Mouse (Mus musculus): Measurements from ENCODE around the gene Rybp. TPM values are rescaled to one million over a fixed set of nuclear protein-coding genes. Genes with fewer than 3 reads are reported as not detected.

Gene Rybp
- total RNA-seq, 2 experiments from 2014 or later = 4.5 to 8.8 TPM

GRCm38 (mm10) chr6:100223932-100224331 lies 63.4 kb downstream of the Rybp start:
- H3K4me3 ChIP-seq = no peak overlapping the region
- no peak for DNase-seq
- intact Hi-C loops (cut with DNase I) = no loop called here
- no peak overlapping the region for H3K27ac ChIP-seq
- TF ChIP-seq CTCF (IDR thresholded peaks at IDR 0.05) = no peak

DNA sequence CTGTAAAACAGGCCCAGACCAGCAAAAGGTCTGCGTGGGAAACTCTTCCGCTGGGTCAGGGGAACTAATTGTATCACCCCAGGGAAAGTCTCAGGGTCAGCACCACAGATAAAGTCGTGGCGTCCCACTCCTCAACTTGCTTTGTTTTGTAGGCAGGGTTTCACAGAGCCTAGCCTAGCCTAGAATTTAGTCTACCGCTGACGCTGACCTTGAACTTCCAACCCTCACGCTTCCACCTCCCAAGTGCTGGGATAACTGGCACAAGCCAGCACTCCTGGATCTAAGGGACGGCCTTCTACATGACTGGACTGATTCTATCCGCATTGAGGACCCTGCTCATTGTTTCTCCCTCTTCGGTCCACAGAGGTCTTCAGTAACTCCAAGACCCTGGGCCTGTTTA lies 63.9 kb downstream of the Rybp start:
- intact Hi-C loops (cut with DNase I) = no loop called here
- Histone ChIP-seq H3K4me3 (no peak overlapping the region), H3K27ac (no peak overlapping the region)
- no peak for TF ChIP-seq CTCF (IDR thresholded peaks at IDR 0.05)
- no peak for DNase-seq

- DNase-seq = no peak
- Histone ChIP-seq H3K27ac (no peak overlapping the region), H3K4me3 (no peak overlapping the region)
- TF ChIP-seq CTCF (IDR thresholded peaks at IDR 0.05) = no peak
- intact Hi-C loops (cut with DNase I) = no loop called here
These were observed 64.4 kb downstream of the Rybp start for GRCm38 (mm10) chr6:100222927-100223326.

- intact Hi-C loops (cut with DNase I) = no loop called here
- Histone ChIP-seq H3K4me3 (no peak overlapping the region), H3K27ac (no peak overlapping the region)
- no peak for DNase-seq
- no peak for TF ChIP-seq CTCF (IDR thresholded peaks at IDR 0.05)
These were observed 65.5 kb downstream of the Rybp start for GRCm38 (mm10) chr6:100221803-100222202.

DNA sequence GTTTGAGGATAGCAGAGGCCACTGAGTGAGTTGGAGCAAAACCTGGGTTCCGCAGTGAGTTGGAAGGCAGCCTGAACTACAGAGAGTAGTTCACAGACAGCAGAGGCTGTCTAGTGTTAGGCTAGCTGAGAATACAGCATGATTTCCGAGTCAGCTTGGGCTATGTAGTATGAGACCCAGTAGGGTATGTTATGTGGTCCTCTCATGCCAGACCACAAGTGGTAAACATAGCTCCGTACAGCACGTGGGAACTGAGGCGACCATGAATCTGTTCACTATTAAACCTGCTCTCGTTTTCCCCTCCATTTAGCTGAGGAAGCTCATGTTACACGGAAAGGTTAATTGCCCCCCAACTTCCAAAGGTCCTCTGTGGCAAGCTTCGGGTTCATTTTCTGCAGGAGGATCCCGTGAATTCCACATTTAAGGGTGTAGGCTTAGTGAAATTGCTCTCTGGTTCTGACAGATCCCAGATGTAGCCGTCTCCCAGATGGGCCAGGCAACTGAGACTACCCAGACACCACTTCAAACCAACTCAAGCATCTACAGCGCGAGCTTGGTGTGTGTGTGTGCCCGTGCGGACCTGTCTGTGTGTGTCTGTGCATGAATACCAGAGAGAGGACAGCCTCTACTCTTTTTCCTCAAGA lies 66.2 kb downstream of the Rybp start:
- intact Hi-C loops (cut with DNase I) = no loop called here
- no peak for DNase-seq
- TF ChIP-seq CTCF (IDR thresholded peaks at IDR 0.05) = no peak
- Histone ChIP-seq H3K27ac (no peak overlapping the region), H3K4me3 (no peak overlapping the region)

DNA sequence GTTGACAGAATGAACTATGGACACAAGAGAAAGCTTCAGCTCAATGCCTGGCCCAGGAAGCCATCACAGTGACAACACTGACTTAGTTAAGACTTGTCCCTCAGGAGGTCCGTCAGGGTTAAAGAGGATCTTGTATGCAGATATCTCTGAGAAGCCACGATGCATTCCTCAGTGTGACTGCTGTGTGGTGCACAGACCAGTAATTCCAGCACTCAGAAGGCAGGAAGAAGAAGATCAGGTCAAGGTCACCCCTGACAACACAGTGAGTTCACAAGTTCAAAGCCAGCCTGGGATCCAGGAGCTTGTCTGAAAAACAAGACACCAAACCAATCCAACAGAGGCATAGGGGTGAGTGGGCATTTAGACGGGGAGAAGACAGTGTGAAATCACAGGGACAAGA lies 67.3 kb downstream of the Rybp start:
- DNase-seq = no peak
- no peak overlapping the region for H3K4me3 ChIP-seq
- H3K27ac ChIP-seq = no peak overlapping the region
- no peak for TF ChIP-seq CTCF (IDR thresholded peaks at IDR 0.05)
- intact Hi-C loops (cut with DNase I) = no loop called here

DNA sequence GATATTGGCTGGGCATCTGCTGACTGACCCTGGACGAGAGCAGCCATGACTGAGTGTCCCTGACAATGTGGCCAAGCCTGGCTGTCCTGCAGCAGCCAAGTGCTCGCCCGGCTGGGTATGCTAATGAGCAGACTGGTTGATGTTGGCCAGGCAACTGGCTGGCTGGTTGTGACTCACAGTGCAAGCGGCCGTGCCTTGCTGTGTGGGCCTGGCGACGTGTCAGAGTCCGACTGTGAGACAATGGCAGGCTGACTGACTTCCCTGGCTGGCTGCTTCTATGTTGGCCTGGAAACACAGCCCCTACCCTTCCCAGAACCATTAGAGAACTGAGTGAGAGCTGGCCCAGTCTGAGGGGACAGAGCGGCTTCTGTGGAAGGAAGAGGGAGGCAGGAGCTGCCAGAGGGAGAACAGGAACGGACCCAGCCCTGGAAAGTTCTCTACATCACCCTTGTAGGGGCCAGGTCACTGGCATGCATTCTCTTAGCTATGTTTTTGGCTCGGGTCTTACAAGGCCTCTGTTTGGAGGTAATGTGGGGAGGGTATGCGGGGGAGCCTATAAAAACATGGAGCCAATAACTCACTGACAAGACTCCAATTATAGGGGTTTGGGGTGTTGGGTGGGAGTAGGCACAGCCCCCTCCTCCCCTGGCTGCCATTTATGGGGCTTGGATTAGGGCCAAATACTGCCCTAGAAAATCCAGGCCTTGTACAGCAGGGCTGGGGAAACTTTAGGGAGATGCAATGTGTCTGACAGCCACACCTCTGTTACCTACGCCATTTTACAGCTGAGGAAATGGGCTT lies 68.5 kb downstream of the Rybp start:
- TF ChIP-seq CTCF (IDR thresholded peaks at IDR 0.05) = no peak
- no peak overlapping the region for H3K4me3 ChIP-seq
- intact Hi-C loops (cut with DNase I) = no loop called here
- H3K27ac ChIP-seq = no peak overlapping the region
- peak; percentile 71 for DNase-seq

DNA sequence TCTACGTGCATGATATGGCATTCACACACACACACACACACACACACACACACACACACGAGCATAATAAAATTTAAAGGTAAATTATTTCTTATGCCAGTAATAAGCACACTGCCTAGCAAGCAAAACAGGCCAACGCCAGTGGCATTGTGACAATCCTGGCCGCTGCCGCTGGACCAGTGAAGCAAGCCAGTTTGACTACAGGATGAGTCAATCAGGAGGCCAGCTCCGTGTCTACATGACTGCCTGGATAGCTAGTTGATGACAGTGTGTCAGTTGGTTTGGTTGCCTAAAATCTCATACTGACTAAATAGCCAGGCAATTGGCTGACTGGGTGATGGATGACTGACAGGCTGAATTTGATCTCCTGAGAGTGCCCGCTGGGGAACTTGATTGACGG lies 69.8 kb downstream of the Rybp start:
- TF ChIP-seq CTCF (IDR thresholded peaks at IDR 0.05) = no peak
- intact Hi-C loops (cut with DNase I) = no loop called here

DNA sequence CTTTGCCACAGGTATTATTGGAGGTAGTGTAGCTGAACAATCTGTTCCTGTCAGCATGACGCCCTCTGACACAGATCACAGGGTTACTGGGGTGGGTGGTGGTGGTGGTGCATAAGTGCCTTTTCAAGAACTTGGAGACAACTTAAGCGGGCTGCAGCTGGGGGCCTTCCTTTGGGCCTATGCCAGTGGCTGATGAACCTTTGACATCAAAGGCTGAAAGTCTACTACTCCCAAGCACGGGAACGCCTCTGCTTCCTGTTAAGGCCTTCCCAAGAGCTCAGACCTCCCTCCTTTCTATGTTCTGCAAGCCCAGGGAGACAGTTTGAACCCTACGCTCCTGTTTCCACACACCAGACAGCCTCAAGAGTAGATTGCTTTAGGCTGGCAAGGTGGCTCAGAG lies 70.3 kb downstream of the Rybp start:
- intact Hi-C loops (cut with DNase I) = no loop called here
- DNase-seq = no peak
- no peak for TF ChIP-seq CTCF (IDR thresholded peaks at IDR 0.05)
- H3K4me3 ChIP-seq = no peak overlapping the region
- no peak overlapping the region for H3K27ac ChIP-seq

More for the DNA sequence above, 69.8 kb downstream of the Rybp start:
- no peak for DNase-seq
- no peak overlapping the region for H3K27ac ChIP-seq
- H3K4me3 ChIP-seq = no peak overlapping the region

DNA sequence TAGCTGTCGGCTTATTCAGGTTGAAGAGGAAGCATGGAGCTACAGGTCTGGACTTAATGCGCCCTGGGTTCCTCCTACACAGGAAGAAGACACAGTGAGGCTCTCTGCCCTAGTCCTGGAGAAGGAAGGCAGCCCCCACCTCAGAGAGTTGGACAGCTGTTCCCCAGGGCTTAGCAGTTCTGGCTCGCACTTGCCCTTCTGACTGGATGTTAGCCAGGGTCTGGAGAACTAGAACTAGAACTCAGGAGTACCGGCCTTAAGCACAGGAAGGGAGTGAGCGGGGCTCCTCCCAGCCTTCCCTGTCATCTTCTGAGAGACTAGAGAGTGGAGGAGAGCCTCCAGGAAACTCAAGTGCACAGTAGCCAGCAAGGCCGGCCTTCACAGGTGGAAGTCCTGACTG lies 71.5 kb downstream of the Rybp start:
- H3K27ac ChIP-seq = no peak overlapping the region
- DNase-seq = no peak
- no peak for TF ChIP-seq CTCF (IDR thresholded peaks at IDR 0.05)
- intact Hi-C loops (cut with DNase I) = no loop called here
- no peak overlapping the region for H3K4me3 ChIP-seq

GRCm38 (mm10) chr6:100214132-100214913 lies 73.0 kb downstream of the Rybp start:
- Histone ChIP-seq H3K4me3 (no peak overlapping the region), H3K27ac (no peak overlapping the region)
- intact Hi-C loops (cut with DNase I) = no loop called here
- TF ChIP-seq CTCF (IDR thresholded peaks at IDR 0.05) = no peak
- DNase-seq = no peak

DNA sequence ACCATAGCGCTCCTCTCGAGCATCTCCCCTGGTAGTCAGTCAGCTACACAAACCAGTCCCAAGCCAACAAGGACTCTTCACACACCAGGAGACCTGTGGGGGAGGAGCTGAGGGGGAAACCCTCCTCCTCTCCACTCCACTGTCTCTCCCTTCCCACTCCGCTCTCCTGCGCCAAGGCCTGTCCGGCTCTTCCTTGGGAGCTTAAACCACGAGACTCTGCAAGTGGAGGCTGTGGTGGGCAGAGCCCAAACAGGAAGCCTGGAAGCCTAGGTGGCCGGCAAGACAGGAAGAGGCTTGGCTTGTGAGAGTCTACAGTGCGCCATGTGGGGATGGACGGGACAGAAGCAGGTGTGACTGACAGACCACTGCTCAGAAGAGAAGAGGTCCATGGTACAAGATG lies 73.7 kb downstream of the Rybp start:
- no peak overlapping the region for H3K4me3 ChIP-seq

DNA sequence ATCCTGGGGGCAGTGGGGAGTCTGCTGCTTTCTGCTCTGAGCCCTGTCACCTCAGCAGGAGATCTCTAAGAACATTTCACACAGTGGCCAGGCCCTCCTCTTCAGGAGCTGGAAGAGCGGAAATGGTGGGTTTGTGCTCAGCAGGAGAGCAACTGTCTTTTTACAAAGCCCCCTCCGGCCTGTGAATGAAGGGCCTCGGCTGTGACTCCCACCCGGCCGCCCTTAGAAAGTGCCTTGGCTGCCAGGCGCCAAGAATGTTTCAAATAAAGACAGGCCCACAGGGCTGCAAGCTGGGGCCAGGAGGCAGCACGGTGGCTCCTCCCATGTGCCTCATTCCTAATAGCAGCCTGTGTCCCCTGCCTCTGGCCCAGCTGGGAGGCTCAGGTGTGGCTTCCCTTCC lies 74.5 kb downstream of the Rybp start:
- TF ChIP-seq CTCF (IDR thresholded peaks at IDR 0.05) = no peak
- Histone ChIP-seq H3K27ac (no peak overlapping the region), H3K4me3 (no peak overlapping the region)
- intact Hi-C loops (cut with DNase I) = no loop called here
- DNase-seq = no peak

More for the DNA sequence above, 73.7 kb downstream of the Rybp start:
- TF ChIP-seq CTCF (IDR thresholded peaks at IDR 0.05) = no peak
- intact Hi-C loops (cut with DNase I) = no loop called here
- H3K27ac ChIP-seq = no peak overlapping the region
- no peak for DNase-seq

All from gastrocnemius, adult 2 months (tissue).